Mouse (Mus musculus): ENCODE results near the gene Crim1. TPM values are rescaled to one million over a fixed set of nuclear protein-coding genes. Genes with fewer than 3 reads are reported as not detected.

Crim1 gene
- polyA plus RNA-seq, 1 experiment from 2014 or later = 2.3 TPM

DNA sequence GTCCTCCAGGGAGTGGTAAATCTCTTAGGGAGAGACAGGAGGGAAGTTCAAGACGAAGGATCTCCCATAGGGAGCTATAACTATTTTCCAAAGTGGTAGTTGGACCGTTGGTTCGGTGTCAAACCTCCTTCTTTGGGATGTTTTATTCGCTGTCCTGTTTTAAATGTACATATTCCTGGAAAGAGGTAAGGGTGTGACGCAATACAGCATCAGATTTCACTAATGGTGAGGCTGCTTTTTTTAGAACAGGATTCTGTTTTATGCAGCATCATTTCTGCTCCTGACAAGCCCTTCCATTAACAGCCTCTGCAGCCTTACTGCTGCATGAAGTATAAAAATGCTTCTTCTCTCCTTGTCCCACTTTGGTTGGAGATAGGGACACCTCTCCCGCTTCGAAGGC is 95.9 kb downstream of the Crim1 start:
- WGBS = 61% methylated on average over 7 of the region's 7 CpGs

DNA sequence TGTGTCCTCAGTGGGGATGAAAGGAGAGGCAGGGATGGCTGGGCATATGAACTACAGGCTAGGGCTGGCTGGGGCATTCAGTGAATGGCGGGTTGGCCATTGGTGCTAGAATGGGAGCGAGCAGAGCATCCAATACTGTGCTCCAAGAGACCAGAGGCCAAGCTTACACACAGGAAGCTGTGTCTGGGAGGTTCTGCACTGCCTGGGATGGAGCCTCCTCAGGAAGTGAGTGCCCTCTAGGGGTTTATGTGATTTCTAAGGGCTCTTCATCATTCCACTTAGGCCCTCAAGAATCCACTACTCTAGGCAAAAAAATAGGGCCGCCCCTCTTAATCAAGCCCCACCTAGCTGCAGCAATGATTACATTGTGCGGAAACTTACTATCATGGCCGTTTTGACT is 98.1 kb downstream of the Crim1 start:
- H3K36me3 ChIP-seq (ENCODE audit: control insufficient read depth, insufficient read depth) = no peaks in the 10 kb centered on the region
- no peak overlapping the region for H3K9ac ChIP-seq (ENCODE audit: low read length)
- 68% methylated on average over 5 of the region's 5 CpGs for WGBS
- no peaks in the 10 kb centered on the region for H3K9me3 ChIP-seq (replicated peaks; ENCODE audit: control insufficient read depth, low read length)
- no peaks in the 10 kb centered on the region; the same call in 1 of the 2 replicates for H3K27me3 ChIP-seq (ENCODE audit: control insufficient read depth, insufficient read depth, low read length)
- ATAC-seq (replicated peaks; ENCODE audit: extremely low read depth, insufficient read depth, low FRiP score) = 0 out of 2 replicates have a peak, but pooled peaks have one; percentile 51
- peaks cover 10% of the 10 kb centered on the region for H3K4me1 ChIP-seq (ENCODE audit: control insufficient read depth, insufficient read depth, low read length)
- H3K4me3 ChIP-seq (ENCODE audit: low read length) = no peak overlapping the region
- H3K4me2 ChIP-seq (ENCODE audit: low read depth, low read length) = no peak overlapping the region
- H3K27ac ChIP-seq (ENCODE audit: low read length) = no peak overlapping the region

More for the DNA sequence above, 95.9 kb downstream of the Crim1 start:
- Histone ChIP-seq H3K9ac (ENCODE audit: low read length) (no peak overlapping the region), H3K4me2 (ENCODE audit: low read depth, low read length) (no peak overlapping the region), H3K27ac (ENCODE audit: low read length) (no peak overlapping the region), H3K27me3 (ENCODE audit: control insufficient read depth, insufficient read depth, low read length) (no peaks in the 10 kb centered on the region), H3K36me3 (ENCODE audit: control insufficient read depth, insufficient read depth) (no peaks in the 10 kb centered on the region), H3K4me1 (ENCODE audit: control insufficient read depth, insufficient read depth, low read length) (peaks cover 10% of the 10 kb centered on the region), H3K9me3 (replicated peaks; ENCODE audit: control insufficient read depth, low read length) (no peaks in the 10 kb centered on the region), H3K4me3 (ENCODE audit: low read length) (no peak overlapping the region)
- no peak for ATAC-seq (replicated peaks; ENCODE audit: extremely low read depth, insufficient read depth, low FRiP score)

- peaks cover 10% of the 10 kb centered on the region for H3K4me1 ChIP-seq (ENCODE audit: control insufficient read depth, insufficient read depth, low read length)
- peak; percentile 47; the same call in 1 of the 2 replicates for ATAC-seq (replicated peaks; ENCODE audit: extremely low read depth, insufficient read depth, low FRiP score)
- no peaks in the 10 kb centered on the region for H3K9me3 ChIP-seq (replicated peaks; ENCODE audit: control insufficient read depth, low read length)
- no peaks in the 10 kb centered on the region; the same call in 1 of the 2 replicates for H3K27me3 ChIP-seq (ENCODE audit: control insufficient read depth, insufficient read depth, low read length)
- H3K27ac ChIP-seq (ENCODE audit: low read length) = no peak overlapping the region
- H3K36me3 ChIP-seq (ENCODE audit: control insufficient read depth, insufficient read depth) = no peaks in the 10 kb centered on the region
- no peak overlapping the region for H3K4me3 ChIP-seq (ENCODE audit: low read length)
- 24% methylated on average over 8 of the region's 8 CpGs for WGBS
- H3K4me2 ChIP-seq (ENCODE audit: low read depth, low read length) = no peak overlapping the region
- no peak overlapping the region for H3K9ac ChIP-seq (ENCODE audit: low read length)
These were observed 99.0 kb downstream of the Crim1 start for GRCm38 (mm10) chr17:78298967-78299540.

DNA sequence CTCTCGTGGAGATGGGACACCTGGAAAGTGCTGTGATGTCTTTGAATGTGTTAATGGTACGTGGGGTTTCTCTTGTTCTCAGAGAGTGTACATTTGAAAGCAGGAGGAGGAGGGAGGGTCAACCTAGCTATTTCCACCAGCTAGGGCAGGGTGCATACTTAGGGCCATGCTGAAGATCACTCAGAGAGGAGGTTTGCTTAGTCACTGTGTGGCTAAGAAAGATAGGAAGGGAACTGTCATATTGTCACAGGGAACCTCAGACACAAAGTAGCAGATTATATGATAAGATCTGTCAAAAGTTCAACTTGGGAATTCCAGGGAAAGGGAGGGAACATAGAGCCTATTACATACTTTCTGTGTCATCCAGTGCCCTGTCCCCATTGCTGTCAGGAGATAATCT is 103.0 kb downstream of the Crim1 start:
- Histone ChIP-seq H3K9me3 (replicated peaks; ENCODE audit: control insufficient read depth, low read length) (no peaks in the 10 kb centered on the region), H3K4me3 (ENCODE audit: low read length) (no peak overlapping the region), H3K36me3 (ENCODE audit: control insufficient read depth, insufficient read depth) (no peaks in the 10 kb centered on the region), H3K4me1 (ENCODE audit: control insufficient read depth, insufficient read depth, low read length) (peaks cover 8% of the 10 kb centered on the region), H3K27me3 (ENCODE audit: control insufficient read depth, insufficient read depth, low read length) (no peaks in the 10 kb centered on the region; the same call in 1 of the 2 replicates), H3K27ac (ENCODE audit: low read length) (no peak overlapping the region), H3K9ac (ENCODE audit: low read length) (no peak overlapping the region), H3K4me2 (ENCODE audit: low read depth, low read length) (no peak overlapping the region)
- no peak for ATAC-seq (replicated peaks; ENCODE audit: extremely low read depth, insufficient read depth, low FRiP score)
- 81% methylated on average over 2 of the region's 2 CpGs for WGBS

GRCm38 (mm10) chr17:78304059-78304458 is 104.0 kb downstream of the Crim1 start:
- H3K4me2 ChIP-seq (ENCODE audit: low read depth, low read length) = no peak overlapping the region
- no peaks in the 10 kb centered on the region; the same call in 1 of the 2 replicates for H3K27me3 ChIP-seq (ENCODE audit: control insufficient read depth, insufficient read depth, low read length)
- H3K4me3 ChIP-seq (ENCODE audit: low read length) = no peak overlapping the region
- WGBS = 80% methylated on average over 13 of the region's 13 CpGs
- H3K9ac ChIP-seq (ENCODE audit: low read length) = no peak overlapping the region
- no peak overlapping the region for H3K27ac ChIP-seq (ENCODE audit: low read length)
- H3K9me3 ChIP-seq (replicated peaks; ENCODE audit: control insufficient read depth, low read length) = no peaks in the 10 kb centered on the region
- peaks cover 4% of the 10 kb centered on the region for H3K4me1 ChIP-seq (ENCODE audit: control insufficient read depth, insufficient read depth, low read length)
- no peaks in the 10 kb centered on the region for H3K36me3 ChIP-seq (ENCODE audit: control insufficient read depth, insufficient read depth)
- no peak for ATAC-seq (replicated peaks; ENCODE audit: extremely low read depth, insufficient read depth, low FRiP score)

DNA sequence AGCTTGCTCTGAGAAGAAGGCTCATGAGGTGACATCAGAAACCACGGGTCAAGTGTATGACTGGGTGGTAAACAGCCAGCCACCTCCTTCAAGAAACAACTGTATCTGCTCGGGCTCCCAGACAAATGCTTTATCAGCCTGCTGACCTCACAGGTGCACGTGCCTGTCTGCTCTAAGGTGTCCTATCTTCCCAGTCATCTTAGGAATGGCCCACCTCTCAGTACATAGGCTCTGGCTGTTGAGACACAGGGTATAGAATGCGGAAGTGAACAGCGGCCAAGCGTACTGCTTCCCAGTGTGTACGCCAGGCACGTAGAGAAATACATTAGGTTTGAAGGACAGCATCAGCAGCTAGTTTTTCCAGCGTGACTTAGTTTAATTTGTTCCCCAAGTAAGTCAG is 106.4 kb downstream of the Crim1 start:
- H3K4me1 ChIP-seq (ENCODE audit: control insufficient read depth, insufficient read depth, low read length) = no peaks in the 10 kb centered on the region
- H3K36me3 ChIP-seq (ENCODE audit: control insufficient read depth, insufficient read depth) = no peaks in the 10 kb centered on the region
- no peak overlapping the region for H3K4me3 ChIP-seq (ENCODE audit: low read length)
- ATAC-seq (replicated peaks; ENCODE audit: extremely low read depth, insufficient read depth, low FRiP score) = no peak
- no peak overlapping the region for H3K4me2 ChIP-seq (ENCODE audit: low read depth, low read length)
- no peak overlapping the region for H3K27ac ChIP-seq (ENCODE audit: low read length)
- 85% methylated on average over 9 of the region's 9 CpGs for WGBS
- no peaks in the 10 kb centered on the region; the same call in 1 of the 2 replicates for H3K27me3 ChIP-seq (ENCODE audit: control insufficient read depth, insufficient read depth, low read length)
- no peaks in the 10 kb centered on the region for H3K9me3 ChIP-seq (replicated peaks; ENCODE audit: control insufficient read depth, low read length)
- H3K9ac ChIP-seq (ENCODE audit: low read length) = no peak overlapping the region

DNA sequence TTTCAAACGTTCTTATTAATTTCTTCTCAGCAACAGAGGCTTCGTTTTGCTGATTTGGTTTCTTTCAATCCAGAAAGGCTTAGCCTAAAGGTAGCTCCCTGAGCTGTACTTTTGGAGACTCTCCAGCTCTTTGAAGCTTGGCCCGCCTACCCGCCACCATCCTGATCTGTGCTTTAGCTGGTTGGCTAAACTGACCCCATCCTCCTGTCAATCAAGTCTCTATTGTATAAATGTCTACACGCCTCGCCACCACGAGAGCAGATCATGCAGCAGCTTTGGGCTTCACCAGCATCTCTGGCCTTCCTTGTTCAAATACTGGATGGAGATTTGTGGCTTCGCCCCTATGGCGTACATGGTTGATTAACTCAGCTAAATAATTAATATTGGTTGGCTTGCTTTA is 108.2 kb downstream of the Crim1 start:
- no peak overlapping the region for H3K9ac ChIP-seq (ENCODE audit: low read length)
- no peak overlapping the region for H3K4me3 ChIP-seq (ENCODE audit: low read length)
- 90% methylated on average over 9 of the region's 9 CpGs for WGBS
- H3K36me3 ChIP-seq (ENCODE audit: control insufficient read depth, insufficient read depth) = no peaks in the 10 kb centered on the region
- H3K4me2 ChIP-seq (ENCODE audit: low read depth, low read length) = no peak overlapping the region
- no peaks in the 10 kb centered on the region for H3K9me3 ChIP-seq (replicated peaks; ENCODE audit: control insufficient read depth, low read length)
- no peaks in the 10 kb centered on the region for H3K27me3 ChIP-seq (ENCODE audit: control insufficient read depth, insufficient read depth, low read length)
- no peaks in the 10 kb centered on the region for H3K4me1 ChIP-seq (ENCODE audit: control insufficient read depth, insufficient read depth, low read length)
- H3K27ac ChIP-seq (ENCODE audit: low read length) = no peak overlapping the region
- no peak for ATAC-seq (replicated peaks; ENCODE audit: extremely low read depth, insufficient read depth, low FRiP score)

- no peaks in the 10 kb centered on the region for H3K9me3 ChIP-seq (replicated peaks; ENCODE audit: control insufficient read depth, low read length)
- 91% methylated on average over 12 of the region's 12 CpGs for WGBS
- H3K9ac ChIP-seq (ENCODE audit: low read length) = no peak overlapping the region
- H3K27me3 ChIP-seq (ENCODE audit: control insufficient read depth, insufficient read depth, low read length) = no peaks in the 10 kb centered on the region; the same call in 1 of the 2 replicates
- H3K27ac ChIP-seq (ENCODE audit: low read length) = no peak overlapping the region
- H3K4me2 ChIP-seq (ENCODE audit: low read depth, low read length) = no peak overlapping the region
- 0 out of 2 replicates have a peak, but pooled peaks cover 3% of the 10 kb centered on the region for H3K4me1 ChIP-seq (ENCODE audit: control insufficient read depth, insufficient read depth, low read length)
- H3K4me3 ChIP-seq (ENCODE audit: low read length) = no peak overlapping the region
- H3K36me3 ChIP-seq (ENCODE audit: control insufficient read depth, insufficient read depth) = peaks cover 3% of the 10 kb centered on the region
- no peak for ATAC-seq (replicated peaks; ENCODE audit: extremely low read depth, insufficient read depth, low FRiP score)
These were observed 113.0 kb downstream of the Crim1 start for GRCm38 (mm10) chr17:78313006-78313405.

DNA sequence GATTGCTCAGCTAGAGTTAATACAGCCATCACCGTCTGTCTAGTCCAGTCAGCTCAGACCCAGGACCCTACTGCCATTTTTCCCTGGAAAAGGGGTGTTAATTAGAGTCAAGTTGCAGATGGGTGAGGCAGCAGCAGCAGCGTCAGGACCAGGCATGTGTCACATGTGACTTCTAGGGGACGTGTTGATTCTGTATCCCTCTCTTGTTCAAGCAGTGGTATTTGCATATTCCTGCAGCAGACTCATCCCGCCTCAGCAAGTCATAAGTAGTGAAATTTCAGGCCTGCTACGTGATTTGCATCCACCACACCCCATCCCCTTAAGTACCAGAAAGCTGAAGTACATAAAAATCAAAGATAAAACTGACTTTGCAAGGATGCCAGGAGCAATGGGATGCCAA is 113.6 kb downstream of the Crim1 start:
- WGBS = 61% methylated on average over 5 of the region's 5 CpGs
- Histone ChIP-seq H3K9ac (ENCODE audit: low read length) (no peak overlapping the region), H3K27ac (ENCODE audit: low read length) (no peak overlapping the region), H3K9me3 (replicated peaks; ENCODE audit: control insufficient read depth, low read length) (no peaks in the 10 kb centered on the region), H3K4me2 (ENCODE audit: low read depth, low read length) (no peak overlapping the region), H3K36me3 (ENCODE audit: control insufficient read depth, insufficient read depth) (peaks cover 3% of the 10 kb centered on the region), H3K4me1 (ENCODE audit: control insufficient read depth, insufficient read depth, low read length) (0 out of 2 replicates have a peak, but pooled peaks cover 3% of the 10 kb centered on the region), H3K4me3 (ENCODE audit: low read length) (no peak overlapping the region), H3K27me3 (ENCODE audit: control insufficient read depth, insufficient read depth, low read length) (no peaks in the 10 kb centered on the region; the same call in 1 of the 2 replicates)
- no peak for ATAC-seq (replicated peaks; ENCODE audit: extremely low read depth, insufficient read depth, low FRiP score)

Data from heart, embryonic 16.5 days (tissue).